ENCODE assay signal across 13 mouse cellular contexts in the genomic region with DNA sequence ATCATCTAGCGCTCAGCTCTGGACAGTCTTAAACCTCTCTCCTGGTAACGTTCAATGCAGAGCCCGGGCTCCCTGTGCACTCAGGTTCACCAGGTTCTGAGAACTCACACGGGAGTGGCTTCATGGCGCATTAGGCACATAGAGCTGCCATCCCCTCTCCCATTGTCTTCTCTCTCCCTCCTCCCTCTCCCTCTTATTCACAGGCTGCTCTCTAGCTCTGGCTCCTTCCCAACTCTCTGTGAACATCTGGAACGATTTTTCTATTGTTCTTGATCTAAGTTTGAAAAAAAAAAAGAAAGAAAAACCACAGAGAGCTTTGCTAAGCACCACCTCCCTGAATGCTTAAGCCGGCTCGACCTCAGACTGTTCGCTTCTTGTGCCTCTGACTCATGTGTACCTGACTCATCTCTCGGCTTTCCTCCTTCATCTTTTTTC.
DNase-seq lines count a peak whose midpoint lies in the region; ATAC-seq lines count a peak whose summit lies in the region.
"Had no signal": no experiment of that assay in that cellular context is flagged by ENCODE, and none has a peak within 500 bp of the region (broad histone marks: within the 10 kb centered on the region; RNA-seq: fewer than 3 reads in every experiment).

No protein-coding gene starts in this region.

- no peak for ATAC-seq in hindbrain, embryonic 13.5 days (ENCODE audit: low FRiP score)
- ATAC-seq: intestine, postnatal 0 days; liver, postnatal 0 days had no signal

- H3K4me1 ChIP-seq in hindbrain, embryonic 10.5 days (replicated peaks), result peaks cover 15% of the 10 kb centered on the region
- peaks cover 6% of the 10 kb centered on the region; the same call in 1 of the 2 replicates for H3K4me1 ChIP-seq in hindbrain, embryonic 13.5 days (replicated peaks)

- no peak overlapping the region for H3K4me3 ChIP-seq in hindbrain, embryonic 10.5 days
- H3K4me3 ChIP-seq in hindbrain, embryonic 13.5 days, result no peak overlapping the region
- H3K4me3 ChIP-seq: layer of hippocampus, adult 2 months; neural tube, embryonic 13.5 days had no signal

- no peaks in the 10 kb centered on the region for H3K27me3 ChIP-seq in hindbrain, embryonic 10.5 days (ENCODE audit: insufficient read depth, poor library complexity, severe bottlenecking)
- H3K27me3 ChIP-seq in hindbrain, embryonic 13.5 days, result peaks cover 2% of the 10 kb centered on the region; the same call in 1 of the 2 replicates
- H3K27me3 ChIP-seq: neural tube, embryonic 13.5 days had no signal

- no peaks in the 10 kb centered on the region for H3K36me3 ChIP-seq in hindbrain, embryonic 10.5 days
- H3K36me3 ChIP-seq in hindbrain, embryonic 13.5 days, result no peaks in the 10 kb centered on the region
- H3K36me3 ChIP-seq: neural tube, embryonic 13.5 days had no signal

- DNase-seq in hindbrain, embryonic 10.5 days (ENCODE audit: low spot score), result peak; percentile 18
- DNase-seq in 416B (ENCODE audit: low read depth) (peak; percentile 2), R1 (ENCODE audit: low read depth, low spot score) (peak; percentile 58)
- DNase-seq in fibroblast of lung, adult 2 months (ENCODE audit: low read depth), result peak; percentile 63
- no peak for DNase-seq in B cell, adult 2 months
- no peak for DNase-seq in T-cell, adult 2 months (ENCODE audit: low spot score)
- DNase-seq: adrenal gland, adult 8-10 months; gastrocnemius, postnatal 10 days; liver, postnatal 0 days had no signal

- H3K9me3 ChIP-seq in hindbrain, embryonic 10.5 days, result no peaks in the 10 kb centered on the region
- no peaks in the 10 kb centered on the region for H3K9me3 ChIP-seq in hindbrain, embryonic 13.5 days
- H3K9me3 ChIP-seq: neural tube, embryonic 13.5 days had no signal

- no peak overlapping the region for H3K27ac ChIP-seq in hindbrain, embryonic 10.5 days
- H3K27ac ChIP-seq in hindbrain, embryonic 13.5 days, result no peak overlapping the region
- H3K27ac ChIP-seq: layer of hippocampus, adult 2 months; neural tube, embryonic 13.5 days had no signal

- WGBS in hindbrain, embryonic 10.5 days, result 25% methylated on average over 10 of the region's 10 CpGs
- WGBS in hindbrain, embryonic 13.5 days, result 18% methylated on average over 10 of the region's 10 CpGs

- no peak overlapping the region for H3K9ac ChIP-seq in hindbrain, embryonic 13.5 days
- H3K9ac ChIP-seq: liver, postnatal 0 days; neural tube, embryonic 13.5 days had no signal

- H3K4me2 ChIP-seq in hindbrain, embryonic 13.5 days, result no peak overlapping the region
- H3K4me2 ChIP-seq: neural tube, embryonic 13.5 days had no signal

Comparison
In these comparisons a context has a peak if more than half of its experiments do, and no peak if none do; other contexts are left out.
1. DNase-seq: peak in hindbrain, embryonic 10.5 days (single experiment), 416B (single experiment), R1 (single experiment) and fibroblast of lung, adult 2 months (single experiment); none in B cell, adult 2 months (0 of 2) and T-cell, adult 2 months (single experiment).